Mouse (Mus musculus) G1E (cell line): Measurements from ENCODE around the gene Riox1. TPM values are rescaled to one million over a fixed set of nuclear protein-coding genes. Genes with fewer than 3 reads are reported as not detected.

Experiments
- ATAC-seq: 2 replicates; pipeline ENCODE4 v1.8.0; 2016; ENCODE audit warnings: mild to moderate bottlenecking; ENCODE audit not compliant: insufficient number of reproducible peaks, poor library complexity, low FRiP score, severe bottlenecking; ENCODE audit errors: extremely low read depth
- DNase-seq: peaks from one replicate; pipeline ENCODE4 v3.0.0; 2012; ENCODE audit warnings: low spot score
- H3K27me3 ChIP-seq: 2 replicates; pipeline ENCODE4 v1.6.1; 2012; ENCODE audit warnings: mild to moderate bottlenecking, low read length, inconsistent platforms; ENCODE audit not compliant: insufficient read depth
- H3K36me3 ChIP-seq: replicated peaks from 2 replicates; pipeline ENCODE3; 2012; ENCODE audit warnings: mild to moderate bottlenecking, inconsistent platforms
- H3K4me1 ChIP-seq: 2 replicates; pipeline ENCODE4 v1.6.1; 2012; ENCODE audit warnings: low read depth, low read length, inconsistent platforms, mixed read lengths; ENCODE audit not compliant: insufficient read depth
- H3K4me3 ChIP-seq: 2 replicates; pipeline ENCODE4 v1.5.1; 2012; ENCODE audit warnings: low read depth, mild to moderate bottlenecking, inconsistent platforms, low read length, moderate library complexity, mixed read lengths
- H3K9me3 ChIP-seq: replicated peaks from 2 replicates; pipeline ENCODE4 v1.6.1; 2012; ENCODE audit warnings: inconsistent platforms
- CTCF ChIP-seq: IDR thresholded peaks from 2 replicates; pipeline ENCODE4 v1.5.1; 2012; ENCODE audit warnings: low read depth, low read length, inconsistent platforms, mixed read lengths
- GATA1 ChIP-seq: IDR thresholded peaks from 2 replicates; pipeline ENCODE4 v1.6.1; 2012; ENCODE audit warnings: borderline replicate concordance, low read length, inconsistent platforms, mixed read lengths
- GATA2 ChIP-seq: IDR thresholded peaks from 2 replicates; pipeline ENCODE4 v1.6.1; 2012; ENCODE audit warnings: low read depth, low read length, inconsistent platforms, borderline replicate concordance
- POLR2AphosphoS5 ChIP-seq: IDR thresholded peaks from 2 replicates; pipeline ENCODE4 v1.6.1; 2012; ENCODE audit warnings: low read depth, low read length, inconsistent platforms; ENCODE audit not compliant: insufficient replicate concordance
- TAL1 ChIP-seq: conservative IDR thresholded peaks from 2 replicates; pipeline ENCODE4 v1.6.1; 2012; ENCODE audit warnings: low read depth, low read length, inconsistent platforms, mixed read lengths
- polyA plus RNA-seq: library from polyadenylated mRNA; stranded (reverse); fragments of >175 nt; gene quantifications from 2 replicates; pipeline ENCODE4 v1.2.3, GENCODE M21; 2012
- total RNA-seq, 2 experiments: library from RNA; stranded (forward) in 1 of 2; stranded (reverse) in 1 of 2; fragments of 200-1000 nt in 1 of 2; fragments of >200 nt in 1 of 2; fragmentation: Nextera tagmentation in 1 of 2; gene quantifications; 2 replicates each; pipeline ENCODE4 v1.2.3; 2014 to 2017

The Riox1 gene
- total and polyA plus RNA-seq, 3 experiments: 25.8 to 107 (median 28.0) TPM

DNA sequence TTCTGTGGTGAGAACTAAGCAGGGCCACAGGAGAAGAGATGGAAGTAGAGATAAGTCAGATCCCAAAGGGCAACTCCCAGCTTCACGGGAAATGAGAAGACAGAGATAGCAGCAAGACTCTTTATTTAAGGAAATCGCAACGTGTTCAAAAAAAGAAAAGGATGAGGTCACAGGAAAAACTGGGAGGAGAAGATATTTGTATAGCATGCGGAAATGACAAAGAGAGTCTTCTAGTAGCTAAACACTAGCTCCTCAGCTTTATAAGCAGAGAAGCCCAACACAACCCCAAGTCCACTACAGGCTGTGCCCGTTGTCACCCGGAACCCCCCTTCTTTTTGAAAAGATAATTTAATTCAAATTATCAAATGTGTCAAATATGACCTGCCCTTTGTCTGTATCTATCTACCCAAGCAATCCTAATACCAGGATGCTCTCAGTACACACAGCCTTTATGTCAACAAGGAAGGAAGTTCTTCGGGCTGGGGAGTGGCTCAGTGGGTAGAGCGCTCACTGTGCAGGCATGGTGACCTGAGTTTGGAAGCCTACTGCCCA lies 3.1 kb upstream of the Riox1 start:
- TF ChIP-seq GATA1 (no peak), TAL1 (no peak), GATA2 (no peak), POLR2AphosphoS5 (no peak), CTCF (no peak)
- Histone ChIP-seq H3K4me3 (no peak overlapping the region), H3K4me1 (peaks cover 57% of the 10 kb centered on the region), H3K9me3 (peaks cover 3% of the 10 kb centered on the region), H3K27me3 (no peaks in the 10 kb centered on the region), H3K36me3 (peaks cover 12% of the 10 kb centered on the region)
- DNase-seq: no peak
- no peak for ATAC-seq

DNA sequence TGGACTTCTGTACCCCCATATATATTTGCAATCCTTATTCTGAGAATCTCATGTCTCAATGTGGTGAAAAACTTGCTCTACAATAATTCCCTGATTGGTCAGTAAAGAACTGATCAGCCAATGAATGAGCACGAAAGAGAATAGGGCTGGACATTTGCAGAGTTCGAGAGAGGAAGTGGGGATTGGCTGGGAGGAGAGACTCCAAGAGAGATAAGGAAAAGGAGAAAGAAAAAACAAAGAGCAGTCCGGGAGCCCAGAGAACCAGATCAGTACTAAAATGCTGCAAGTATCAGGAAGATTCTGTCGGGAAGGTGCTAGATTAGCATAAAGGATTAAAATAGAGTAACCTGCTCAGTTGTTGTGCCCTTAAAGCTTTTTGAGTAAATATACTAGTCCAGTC lies 1.4 kb upstream of the Riox1 start:
- no peaks in the 10 kb centered on the region for H3K27me3 ChIP-seq
- ATAC-seq (peak; percentile 72), DNase-seq (peak; percentile 88)
- H3K4me1 ChIP-seq: peaks cover 61% of the 10 kb centered on the region
- peak overlapping the region; percentile 87; the same call in 1 of the 2 replicates for H3K4me3 ChIP-seq
- H3K9me3 ChIP-seq: peaks cover 3% of the 10 kb centered on the region
- H3K36me3 ChIP-seq: peaks cover 28% of the 10 kb centered on the region
- no peak for TF ChIP-seq POLR2AphosphoS5
- no peak for TF ChIP-seq CTCF
- TF ChIP-seq GATA1: no peak
- no peak for TF ChIP-seq GATA2
- no peak for TF ChIP-seq TAL1

DNA sequence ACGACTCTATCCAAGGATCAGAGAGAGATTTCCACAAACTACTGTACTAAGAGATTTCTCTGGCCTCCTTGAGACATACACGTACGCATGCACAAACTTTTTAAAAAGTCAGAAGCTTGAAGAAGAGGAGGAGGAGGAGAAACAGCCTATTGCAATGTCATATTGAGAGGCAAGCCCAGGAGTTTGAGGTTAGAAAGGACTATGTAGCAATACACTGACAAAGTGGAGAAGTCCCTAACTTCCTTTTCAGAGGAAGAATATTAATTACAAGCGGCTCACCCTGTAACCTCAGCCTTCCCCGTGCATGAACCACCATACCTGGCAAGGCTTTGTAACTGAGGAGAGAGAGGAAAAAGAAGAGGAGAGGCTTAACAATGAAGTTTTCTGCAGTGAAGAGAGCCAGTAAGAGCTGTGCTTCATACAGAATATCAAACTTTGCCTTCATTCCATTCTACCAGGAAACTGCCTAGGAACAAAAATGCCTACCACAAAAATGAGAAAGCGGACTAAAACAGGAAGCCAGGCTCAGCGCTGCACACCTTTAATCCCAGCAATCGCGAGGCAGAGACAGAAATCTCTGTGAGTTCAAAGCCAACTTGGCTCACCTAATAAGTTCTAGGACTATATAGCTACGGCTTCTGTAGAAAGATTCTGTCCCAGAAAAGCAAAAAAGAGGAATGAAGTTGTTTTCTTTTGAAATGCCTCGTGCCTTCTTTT lies 474 bp upstream of the Riox1 start:
- no peak for DNase-seq
- ATAC-seq: no peak
- Histone ChIP-seq H3K36me3 (peaks cover 32% of the 10 kb centered on the region), H3K4me1 (peaks cover 68% of the 10 kb centered on the region), H3K9me3 (peaks cover 3% of the 10 kb centered on the region), H3K4me3 (peak overlapping the region; percentile 87), H3K27me3 (no peaks in the 10 kb centered on the region)
- no peak for TF ChIP-seq TAL1
- no peak for TF ChIP-seq CTCF
- no peak for TF ChIP-seq POLR2AphosphoS5
- no peak for TF ChIP-seq GATA2
- TF ChIP-seq GATA1: no peak

DNA sequence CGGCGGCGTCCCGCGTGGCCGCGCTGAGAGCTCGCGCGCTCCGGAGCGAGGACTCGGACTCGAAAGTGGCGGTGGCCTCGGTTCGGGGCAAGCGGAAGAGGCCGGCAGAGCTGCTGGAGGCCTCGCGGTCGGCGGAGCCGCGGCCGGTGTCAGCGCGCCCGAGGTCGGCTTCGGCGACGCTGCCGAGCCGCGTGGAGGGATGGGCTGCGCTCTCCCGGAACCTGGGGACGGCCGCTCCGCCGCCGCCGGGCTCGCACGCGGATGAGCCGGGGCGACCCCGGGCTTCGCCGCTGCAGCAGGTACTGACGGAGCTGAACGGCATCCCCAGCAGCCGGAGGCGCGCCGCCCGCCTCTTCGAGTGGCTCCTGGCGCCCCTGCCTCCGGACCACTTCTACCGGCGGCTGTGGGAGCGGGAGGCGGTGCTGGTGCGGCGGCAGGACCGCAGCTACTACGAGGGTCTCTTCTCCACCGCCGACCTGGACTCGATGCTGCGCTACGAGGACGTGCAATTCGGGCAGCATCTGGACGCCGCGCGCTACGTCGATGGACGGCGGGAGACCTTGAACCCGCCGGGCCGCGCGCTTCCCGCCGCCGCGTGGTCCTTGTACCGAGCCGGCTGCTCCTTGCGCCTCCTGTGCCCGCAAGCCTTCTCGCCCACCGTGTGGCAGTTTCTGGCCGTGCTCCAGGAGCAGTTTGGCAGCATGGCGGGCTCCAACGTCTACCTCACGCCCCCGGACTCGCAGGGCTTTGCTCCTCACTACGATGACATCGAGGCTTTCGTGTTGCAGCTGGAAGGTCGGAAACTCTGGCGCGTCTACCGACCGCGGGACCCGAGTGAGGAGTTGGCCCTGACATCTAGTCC lies 663 bp downstream of the Riox1 start:
- Histone ChIP-seq H3K4me3 (peak overlapping the region; percentile 87), H3K4me1 (peaks cover 80% of the 10 kb centered on the region), H3K36me3 (peaks cover 43% of the 10 kb centered on the region), H3K27me3 (no peaks in the 10 kb centered on the region), H3K9me3 (peaks cover 3% of the 10 kb centered on the region)
- TF ChIP-seq TAL1 (no peak), GATA1 (no peak), POLR2AphosphoS5 (no peak), CTCF (no peak), GATA2 (no peak)
- DNase-seq: peak; percentile 69
- no peak for ATAC-seq

- H3K4me3 ChIP-seq: peak overlapping the region; percentile 87
- TF ChIP-seq GATA1 (no peak), GATA2 (no peak), CTCF (no peak), TAL1 (no peak), POLR2AphosphoS5 (no peak)
- peaks cover 79% of the 10 kb centered on the region for H3K4me1 ChIP-seq
- no peaks in the 10 kb centered on the region for H3K27me3 ChIP-seq
- H3K9me3 ChIP-seq: no peaks in the 10 kb centered on the region
- peak; percentile 47 for DNase-seq
- ATAC-seq: no peak
- H3K36me3 ChIP-seq: peaks cover 50% of the 10 kb centered on the region
Observed at GRCm38 (mm10) chr12:83951711-83952575, 1.5 kb downstream of the Riox1 start.
